Mouse (Mus musculus): ENCODE measurements around the gene A3galt2. TPM values are rescaled to one million over a fixed set of nuclear protein-coding genes. Genes with fewer than 3 reads are reported as not detected.

The A3galt2 gene
- polyA plus RNA-seq, 1 experiment from 2014 or later, result 0.10 TPM

DNA sequence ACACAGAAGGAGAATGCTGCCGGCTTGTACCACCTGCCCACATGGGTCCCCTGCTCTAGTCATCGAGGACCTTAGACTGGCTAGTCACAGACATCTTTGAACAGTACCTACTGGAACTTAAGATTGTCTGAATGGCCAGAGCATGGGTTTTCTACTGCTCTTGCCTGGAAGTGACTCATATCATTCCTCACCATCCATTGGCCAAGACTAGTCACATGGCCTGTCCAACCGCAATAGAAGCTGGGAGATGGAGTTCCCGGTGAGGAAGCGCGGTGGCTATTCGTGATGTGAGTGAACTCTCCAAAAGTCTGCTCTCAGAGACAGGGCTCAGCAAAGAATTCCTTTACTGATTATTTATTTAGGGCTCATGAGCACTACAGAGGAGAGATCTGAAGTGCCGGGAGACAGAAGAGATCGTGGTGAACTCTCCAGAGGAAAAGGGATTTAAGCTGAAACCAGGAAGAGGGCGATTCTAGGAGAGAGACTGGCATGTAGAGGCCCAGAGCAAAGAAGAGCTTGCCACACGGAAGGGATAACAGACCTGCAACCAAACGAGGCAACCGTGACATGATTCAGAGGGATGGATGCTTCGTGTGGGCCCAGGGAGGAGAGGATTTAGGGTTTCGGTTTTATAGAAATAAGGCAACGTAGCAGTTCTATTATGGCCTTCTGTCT is 56.4 kb downstream of the A3galt2 start:
- H3K4me3 ChIP-seq (replicated peaks; ENCODE audit: low read length), result peak overlapping the region; percentile 56
- peak overlapping the region; percentile 40 for H3K27ac ChIP-seq (ENCODE audit: low read length)
- no peaks in the 10 kb centered on the region for H3K9me3 ChIP-seq (replicated peaks; ENCODE audit: control insufficient read depth, low read length)
- peak; percentile 90 for ATAC-seq (ENCODE audit: insufficient read depth, low FRiP score)
- no peaks in the 10 kb centered on the region for H3K27me3 ChIP-seq (ENCODE audit: control insufficient read depth, insufficient read depth, low read length)
- H3K4me1 ChIP-seq (ENCODE audit: control insufficient read depth, insufficient read depth, low read length), result peaks cover 13% of the 10 kb centered on the region
- 12% methylated on average over 16 of the region's 16 CpGs for WGBS
- no peaks in the 10 kb centered on the region for H3K36me3 ChIP-seq (ENCODE audit: control insufficient read depth, insufficient read depth, low read length)
- peak overlapping the region; percentile 83 for H3K9ac ChIP-seq (ENCODE audit: low read length)
- peak overlapping the region; percentile 78 for H3K4me2 ChIP-seq (ENCODE audit: low read depth, low read length)

- Histone ChIP-seq H3K27me3 (ENCODE audit: control insufficient read depth, insufficient read depth, low read length) (no peaks in the 10 kb centered on the region), H3K4me2 (ENCODE audit: low read depth, low read length) (no peak overlapping the region), H3K9ac (ENCODE audit: low read length) (no peak overlapping the region), H3K9me3 (replicated peaks; ENCODE audit: control insufficient read depth, low read length) (no peaks in the 10 kb centered on the region), H3K36me3 (ENCODE audit: control insufficient read depth, insufficient read depth, low read length) (no peaks in the 10 kb centered on the region), H3K27ac (ENCODE audit: low read length) (no peak overlapping the region), H3K4me3 (replicated peaks; ENCODE audit: low read length) (no peak overlapping the region), H3K4me1 (ENCODE audit: control insufficient read depth, insufficient read depth, low read length) (peaks cover 8% of the 10 kb centered on the region; the same call in 1 of the 2 replicates)
- ATAC-seq (ENCODE audit: insufficient read depth, low FRiP score), result no peak
- WGBS, result 45% methylated on average over 7 of the region's 7 CpGs
Observed at GRCm38 (mm10) chr4:128817011-128817410, 61.8 kb downstream of the A3galt2 start.

Other genes starting within 250 kb of the A3galt2 start
- gene Zscan20, start 145.3 kb upstream of the A3galt2 start, polyA plus RNA-seq (2015; fragmentation: Nextera tagmentation; extraction: Ambion mirVana), result 3.3 and 3.7 TPM in 2 replicates
- 1.6 and 1.9 TPM in 2 replicates for gene Tlr12, start 136.7 kb upstream of the A3galt2 start, polyA plus RNA-seq (2015; fragmentation: Nextera tagmentation; extraction: Ambion mirVana)
- gene Phc2, start 100.7 kb upstream of the A3galt2 start, polyA plus RNA-seq (2015; fragmentation: Nextera tagmentation; extraction: Ambion mirVana), result 12.7 TPM in 2 replicates
- 24.6 and 26.0 TPM in 2 replicates for gene Zfp362, start 50.7 kb downstream of the A3galt2 start, polyA plus RNA-seq (2015; fragmentation: Nextera tagmentation; extraction: Ambion mirVana)
- gene Trim62, start 128.2 kb downstream of the A3galt2 start, polyA plus RNA-seq (2015; fragmentation: Nextera tagmentation; extraction: Ambion mirVana), result 2.0 and 2.8 TPM in 2 replicates
- 14.3 and 15.0 TPM in 2 replicates for gene Azin2, start 207.1 kb downstream of the A3galt2 start, polyA plus RNA-seq (2015; fragmentation: Nextera tagmentation; extraction: Ambion mirVana)
- 199 and 207 TPM in 2 replicates for gene Ak2, start 236.6 kb downstream of the A3galt2 start, polyA plus RNA-seq (2015; fragmentation: Nextera tagmentation; extraction: Ambion mirVana)